Mouse (Mus musculus) gonadal fat pad, adult 2 months (tissue): Measurements from ENCODE around the gene Blnk. TPM values are rescaled to one million over a fixed set of nuclear protein-coding genes. Genes with fewer than 3 reads are reported as not detected.
A peak's percentile ranks its signal among the peaks of the same experiment; 100 is the strongest.

Experiments
- DNase-seq: peaks from one replicate; pipeline ENCODE4 v3.0.0-alpha.2; 2012; ENCODE audit warnings: low read depth
- polyA plus RNA-seq: library from polyadenylated mRNA; depleted of rRNA; stranded (reverse); fragments of >200 nt; gene quantifications from 2 replicates; pipeline ENCODE4 v1.2.3, GENCODE M21; 2012; rRNA removed

Blnk gene
- polyA plus RNA-seq = 12.1 and 19.6 TPM in 2 replicates

DNA sequence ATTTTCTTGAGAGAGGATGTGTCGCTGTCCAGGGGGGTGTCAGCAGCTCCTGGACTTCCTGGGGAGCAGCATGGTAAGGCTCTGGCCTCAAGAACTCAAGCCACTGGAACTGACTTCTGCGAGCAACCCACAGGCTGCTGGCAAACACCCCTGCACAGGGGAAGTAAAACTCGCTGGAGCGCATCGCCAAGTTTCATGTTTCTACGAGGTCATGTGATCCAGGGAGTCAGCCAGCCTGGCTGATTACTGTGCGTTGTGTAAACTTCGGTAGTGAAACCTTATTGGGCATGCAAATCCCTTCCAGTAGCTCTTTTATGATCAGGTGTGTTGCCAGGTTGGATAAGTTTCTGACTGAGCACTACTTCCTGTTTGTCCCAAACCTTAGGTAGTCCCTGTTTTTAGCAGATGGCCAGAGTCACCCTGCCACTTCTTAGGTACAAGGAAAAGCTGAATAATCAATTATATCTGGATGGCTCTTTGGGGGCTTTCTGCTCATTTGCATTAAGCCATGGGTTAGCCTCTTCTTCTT, at the start of gene Blnk:
Gene Blnk (minus strand): TSS at position 479 of the 529 bp plus-strand sequence.
- DNase-seq = peak; percentile 94

DNA sequence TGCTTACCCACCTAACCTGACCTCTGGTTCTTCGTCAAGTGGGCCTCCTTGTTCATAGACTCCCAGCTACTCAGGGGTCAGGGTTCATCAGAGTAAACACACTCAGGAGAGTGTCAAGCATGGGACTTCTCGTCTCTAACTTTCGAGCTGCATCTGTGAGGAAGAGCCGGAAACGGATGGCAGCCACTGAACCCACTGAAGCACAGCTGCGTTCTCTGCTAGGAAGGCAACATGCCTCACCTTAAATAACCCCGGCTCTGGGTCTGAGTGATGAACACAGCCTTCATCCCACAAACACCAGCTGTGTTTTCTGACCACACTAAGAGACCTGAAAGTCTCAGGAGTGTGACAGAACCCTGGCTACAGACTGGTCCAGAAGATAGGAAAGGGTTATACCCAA, 44.8 kb upstream of the Blnk start:
- no peak for DNase-seq

DNA sequence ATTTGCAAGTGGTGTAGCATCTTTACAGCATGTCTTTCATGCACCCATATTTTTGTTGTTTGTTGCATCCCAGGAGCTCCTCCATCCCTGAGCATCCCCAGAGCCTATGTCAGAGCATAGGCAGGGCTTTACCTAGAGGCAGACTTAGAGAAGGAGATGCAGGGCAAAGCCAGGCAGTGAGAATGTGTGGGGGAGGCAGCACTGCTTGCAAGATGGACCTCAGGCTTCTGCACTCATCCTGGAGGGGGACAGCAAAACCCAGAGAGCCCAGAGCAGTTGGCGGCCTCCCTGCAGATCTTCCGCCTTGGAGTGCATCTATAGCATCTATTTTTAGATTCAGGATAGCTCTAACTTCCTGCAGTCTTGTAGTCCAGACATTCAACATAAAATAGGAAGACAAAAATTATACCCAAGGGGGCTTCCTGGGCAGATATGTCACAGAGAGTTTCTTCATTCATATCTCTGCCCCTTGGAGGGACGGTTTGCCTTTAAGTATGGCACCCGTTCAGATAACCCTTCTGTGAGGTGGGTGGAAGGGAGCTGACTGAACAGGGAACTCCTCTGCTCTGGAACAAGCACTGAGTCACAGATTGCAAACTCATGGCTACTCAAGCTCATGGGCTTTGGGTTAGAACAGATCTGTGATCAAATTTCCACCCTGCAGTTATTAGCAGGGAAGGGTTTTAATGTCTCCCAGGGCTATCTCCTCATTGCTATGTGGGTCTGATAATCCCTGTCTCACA, 41.6 kb upstream of the Blnk start:
- no peak for DNase-seq

DNA sequence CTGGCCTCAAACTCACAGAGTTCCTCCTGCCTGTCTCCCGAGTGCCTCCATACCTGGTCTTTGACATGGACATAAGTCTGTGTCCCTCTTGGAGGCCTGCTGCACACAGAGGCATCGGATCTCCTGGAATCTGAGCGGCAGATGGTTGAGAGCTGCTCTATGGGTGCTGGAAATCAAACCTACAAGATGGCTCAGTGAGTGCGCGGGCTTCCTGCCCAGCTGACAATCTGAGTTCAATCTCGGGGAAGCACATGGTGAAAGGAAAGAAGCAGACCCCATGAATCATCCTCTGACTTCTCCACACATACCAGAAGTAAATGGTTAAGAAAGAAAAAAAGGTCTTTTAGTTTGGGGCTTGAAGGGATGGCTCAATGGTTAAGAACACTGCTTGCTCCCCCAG, 37.5 kb upstream of the Blnk start:
- DNase-seq = no peak

DNA sequence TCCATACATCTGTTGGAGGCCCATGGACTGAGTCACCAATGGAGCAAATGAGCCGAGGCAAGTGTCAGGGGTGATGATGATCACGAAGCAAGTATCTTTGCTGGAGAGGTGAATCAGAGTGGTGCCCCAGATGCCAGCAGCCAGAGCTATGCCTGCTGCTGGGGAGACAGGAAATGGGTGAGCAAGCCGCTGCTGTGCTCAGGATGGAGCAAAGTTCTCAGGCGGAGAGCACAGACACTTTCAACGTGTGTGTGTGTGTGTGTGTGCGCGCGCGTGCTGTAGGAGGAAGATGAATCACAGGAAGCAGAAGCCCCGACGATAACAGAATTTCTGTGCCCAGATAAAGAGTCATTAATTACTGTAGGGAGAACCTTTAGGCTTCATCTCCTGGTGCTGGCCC, 36.7 kb upstream of the Blnk start:
- no peak for DNase-seq

DNA sequence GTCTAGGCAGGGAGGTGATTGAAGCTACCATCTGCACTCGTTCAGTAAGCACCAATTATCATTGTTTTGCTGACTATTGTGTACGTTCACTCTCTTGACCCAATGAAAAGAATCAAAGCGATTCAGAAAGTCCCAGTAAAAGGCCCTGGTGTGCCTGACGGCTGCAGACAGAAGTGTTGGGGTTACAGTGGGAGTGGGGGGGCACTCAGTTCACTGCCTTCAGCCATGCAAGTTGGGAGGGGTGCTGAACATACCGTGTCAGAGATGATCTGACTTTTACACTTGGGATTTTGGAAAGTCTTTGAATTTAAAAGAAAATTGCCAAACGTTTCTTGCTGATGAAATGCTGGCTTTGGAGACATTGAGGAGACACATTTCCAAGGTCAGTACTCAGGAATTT, 35.8 kb upstream of the Blnk start:
- DNase-seq = no peak

DNA sequence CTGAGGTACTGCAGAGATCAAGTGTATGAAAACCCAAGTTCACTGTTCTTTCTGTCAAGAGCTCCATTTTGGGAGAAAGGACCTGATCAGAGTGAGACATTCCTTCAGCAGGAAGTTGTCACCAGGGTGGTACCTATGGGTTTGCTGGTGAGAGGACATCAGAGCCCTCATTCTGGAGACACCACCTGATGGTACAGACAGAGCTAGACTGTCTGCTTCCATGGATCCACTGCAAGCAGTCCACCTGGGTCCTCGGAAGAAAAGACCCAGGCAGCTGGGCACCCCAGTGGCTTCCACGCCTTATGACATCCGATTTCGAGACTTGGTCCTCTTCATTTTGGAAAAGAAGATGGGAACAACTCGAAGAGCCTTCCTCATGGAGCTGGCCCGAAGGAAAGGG, 34.9 kb upstream of the Blnk start, which contains the start of gene Dntt:
Gene Dntt (plus strand): TSS at position 57 of the 400 bp plus-strand sequence.
- no peak for DNase-seq

DNA sequence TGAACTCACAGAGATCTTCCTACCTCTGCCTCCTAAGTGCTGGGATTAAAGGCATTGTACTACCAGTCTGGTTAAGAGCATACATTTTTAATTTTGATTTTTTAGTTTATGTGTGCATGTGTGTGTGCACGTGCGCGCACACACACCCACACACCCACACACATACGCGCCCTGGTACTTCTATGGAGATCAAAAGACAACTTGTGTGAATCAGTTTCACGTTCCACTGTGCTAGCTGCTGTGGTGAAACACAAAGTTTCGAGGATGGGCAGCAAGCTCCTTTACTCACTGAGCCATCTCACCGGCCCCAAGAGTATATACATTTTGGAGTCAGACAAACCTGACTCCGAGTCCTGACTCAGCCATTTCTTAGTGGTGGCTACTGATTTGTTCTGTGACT, 33.3 kb upstream of the Blnk start:
- DNase-seq = no peak

DNA sequence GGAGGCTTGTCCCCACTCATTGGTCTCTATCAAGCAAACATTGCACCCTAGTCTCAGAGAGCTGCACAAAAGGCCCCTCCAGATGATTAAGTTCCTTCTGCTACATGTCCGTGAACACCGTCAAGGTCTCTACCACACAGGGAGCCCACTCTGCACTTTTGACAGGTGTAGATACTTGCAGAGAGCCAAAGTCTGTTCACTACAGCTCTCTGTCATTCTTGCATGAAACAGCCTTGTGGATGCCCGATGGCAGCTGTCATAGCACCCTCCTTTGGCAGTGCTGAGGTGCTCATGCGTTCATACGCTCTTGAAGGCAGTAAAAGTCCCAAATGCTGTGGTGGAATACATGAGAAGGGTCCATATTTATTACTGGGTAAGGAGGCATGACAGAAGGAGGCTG, 32.7 kb upstream of the Blnk start:
- no peak for DNase-seq

DNA sequence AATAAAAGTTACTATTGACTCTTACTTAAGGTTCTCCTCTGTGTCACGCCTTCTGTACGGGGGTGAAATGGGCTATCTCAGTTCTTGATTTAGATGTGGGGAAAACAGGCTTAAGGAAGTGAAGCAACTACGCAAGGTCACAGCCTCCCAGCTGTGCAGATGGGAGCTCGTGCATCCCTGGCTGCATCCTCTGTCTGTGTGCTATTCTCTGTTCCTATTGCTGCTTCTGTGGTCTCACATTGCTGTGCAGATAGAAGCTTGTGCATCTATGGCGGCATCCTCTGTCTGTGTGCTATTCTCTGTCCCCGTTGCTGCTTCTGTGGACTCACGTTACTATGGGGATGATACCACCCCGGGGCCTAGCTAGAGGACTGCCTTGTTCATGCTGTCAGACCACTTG, 32.2 kb upstream of the Blnk start:
- no peak for DNase-seq

DNA sequence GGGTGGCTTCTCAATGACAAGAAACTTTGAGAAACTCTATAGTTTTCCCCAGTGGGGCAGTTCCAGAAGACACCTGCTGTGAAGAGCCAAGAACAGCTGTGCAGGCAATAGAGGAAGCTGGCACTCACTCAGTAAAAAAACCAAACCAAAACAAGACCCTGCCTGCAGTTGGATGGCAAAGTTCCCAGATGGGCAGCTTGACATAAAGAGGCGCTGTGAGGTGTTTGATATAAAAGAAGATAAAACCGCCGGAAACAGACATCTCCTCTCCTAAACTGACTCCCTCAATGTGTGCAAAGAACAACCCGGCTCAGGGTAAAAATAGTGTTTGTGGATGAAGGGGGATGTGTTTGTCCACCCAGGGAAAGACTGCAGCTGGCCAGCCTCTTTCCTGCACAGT, 27.9 kb upstream of the Blnk start:
- DNase-seq = no peak

DNA sequence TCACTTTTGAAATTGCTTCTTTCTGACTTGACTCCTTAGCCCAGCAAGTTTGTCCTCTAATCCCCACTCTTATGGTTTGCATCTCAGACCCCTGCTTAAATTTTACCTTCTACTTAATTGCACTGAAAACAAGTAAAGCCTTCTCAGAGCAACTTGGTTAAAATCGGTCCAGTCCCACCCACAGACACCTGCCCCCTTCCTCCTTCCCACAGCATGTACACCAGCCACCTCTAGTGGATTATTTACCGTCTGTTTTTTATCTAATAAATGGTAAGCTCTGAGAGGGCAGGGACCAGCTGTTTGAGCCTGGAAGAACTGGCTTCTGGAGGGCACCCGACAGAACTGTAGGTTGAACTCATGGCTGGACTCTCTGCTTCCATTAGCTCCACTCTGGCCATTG, 26.2 kb upstream of the Blnk start:
- DNase-seq = no peak

DNA sequence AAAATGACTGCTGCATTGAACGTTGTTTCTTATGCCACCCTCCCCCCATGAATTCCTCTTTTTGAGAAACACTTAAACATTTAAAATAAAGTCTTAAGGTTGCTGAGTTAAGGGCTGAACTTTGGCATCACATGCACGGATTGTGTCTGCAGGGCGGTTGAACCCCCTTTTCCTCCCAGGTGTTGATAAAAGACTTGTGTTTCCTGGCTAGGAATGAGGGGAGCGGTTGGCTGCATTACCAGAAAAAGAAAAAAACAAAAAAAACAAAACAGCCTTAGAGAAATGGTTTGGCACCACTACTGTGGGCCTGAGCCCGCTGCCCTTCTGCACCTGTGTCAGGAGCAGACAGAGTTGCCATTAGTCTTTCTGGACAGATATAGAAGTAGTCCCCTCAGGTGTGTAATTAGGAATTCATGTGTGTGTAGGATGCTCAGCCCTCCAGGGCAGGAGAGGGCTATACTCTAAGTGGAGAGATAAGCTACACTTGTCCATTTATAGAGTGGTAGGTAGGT, 24.9 kb upstream of the Blnk start:
- DNase-seq = no peak

DNA sequence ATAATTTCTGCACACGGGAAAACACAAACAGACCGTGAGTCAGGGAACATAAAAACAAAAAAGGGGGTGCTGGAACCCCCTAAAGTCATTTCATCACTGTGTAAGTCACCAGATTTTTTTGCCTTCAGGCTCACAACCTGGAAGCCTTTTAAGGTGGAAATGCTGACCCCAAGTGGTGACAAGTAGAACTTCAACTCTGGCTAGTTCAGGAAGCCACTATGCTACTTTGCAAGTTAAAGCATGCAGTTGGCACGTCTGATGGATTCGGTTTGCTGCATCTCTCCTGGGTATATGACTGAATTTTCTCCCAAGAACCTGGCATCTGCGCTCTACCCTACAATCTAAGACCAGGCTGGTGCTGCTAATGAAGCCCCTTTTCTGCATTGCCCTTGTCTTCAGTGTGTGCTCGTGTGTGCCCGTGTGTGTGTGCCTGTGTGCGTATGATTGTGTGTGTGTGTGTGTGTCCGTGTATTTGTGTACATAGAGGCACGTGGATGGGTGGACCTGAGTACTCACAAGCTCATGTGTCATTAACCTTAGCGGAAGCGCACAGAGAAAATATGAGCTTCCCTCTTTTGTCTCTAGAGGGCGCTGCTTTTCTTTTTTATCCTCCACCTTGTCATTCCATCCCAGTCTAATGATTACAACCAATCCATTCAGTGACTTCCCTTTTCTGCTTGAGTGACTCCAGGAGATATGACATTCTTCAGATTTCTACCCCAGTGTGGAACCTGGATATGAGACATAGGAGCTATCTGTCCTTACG, 21.8 kb upstream of the Blnk start:
- no peak for DNase-seq

DNA sequence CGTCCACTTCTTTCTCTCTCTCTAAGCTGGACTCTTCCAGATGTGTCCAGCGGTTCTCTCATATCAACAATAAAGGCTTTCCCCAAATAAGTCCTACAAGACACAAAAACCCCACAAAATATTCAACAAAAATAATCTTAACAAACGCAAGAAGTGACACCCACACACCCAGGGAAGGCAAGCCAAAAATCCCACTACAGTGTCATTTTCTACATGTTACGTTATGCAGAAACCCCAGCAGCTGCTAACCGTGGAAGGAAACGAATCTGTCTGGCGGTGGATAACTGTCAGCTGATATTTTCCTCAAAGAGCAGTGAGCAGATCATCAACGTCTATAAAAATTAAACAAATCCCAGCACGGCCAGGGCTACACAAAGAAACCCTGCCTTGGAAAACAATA, 19.7 kb upstream of the Blnk start:
- DNase-seq = no peak

DNA sequence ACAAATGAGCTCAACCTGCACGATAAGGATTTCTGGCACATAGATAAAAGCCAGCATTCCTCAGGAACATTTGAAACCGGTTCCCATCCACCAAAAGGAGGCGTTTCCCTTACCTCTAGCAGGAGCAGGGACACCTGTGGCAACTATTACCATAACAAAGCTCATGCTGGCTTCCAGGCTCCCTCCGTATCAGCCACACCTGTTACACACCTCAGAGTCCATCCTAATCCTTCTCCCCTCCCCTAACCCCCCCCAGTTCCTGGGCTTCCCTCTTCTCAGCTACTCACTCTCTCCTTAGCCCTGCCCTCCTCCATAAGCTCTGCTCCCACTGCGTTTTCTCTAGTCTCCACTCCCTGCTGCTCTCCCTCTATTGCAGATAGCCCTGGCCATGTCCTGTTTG, 19.3 kb upstream of the Blnk start:
- no peak for DNase-seq

DNA sequence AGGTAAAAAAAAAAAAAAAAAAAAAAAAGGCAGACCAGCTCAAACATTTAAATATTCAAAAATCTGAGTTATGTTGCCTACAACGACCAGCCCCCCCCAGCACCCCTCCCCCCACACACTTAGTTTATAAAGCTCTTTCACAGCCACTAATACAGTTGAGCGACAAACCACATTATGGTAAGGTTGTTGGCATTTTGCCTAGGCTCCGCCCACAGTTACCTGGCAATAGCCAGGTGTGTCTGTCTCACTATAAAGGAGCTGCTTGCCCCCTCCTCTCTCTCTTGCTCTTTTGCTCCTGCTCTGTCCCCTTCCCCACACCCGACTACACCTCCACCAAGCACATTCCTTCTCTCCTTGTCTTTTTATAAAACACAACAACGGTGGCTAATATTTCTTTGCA, 17.3 kb upstream of the Blnk start:
- DNase-seq = no peak

DNA sequence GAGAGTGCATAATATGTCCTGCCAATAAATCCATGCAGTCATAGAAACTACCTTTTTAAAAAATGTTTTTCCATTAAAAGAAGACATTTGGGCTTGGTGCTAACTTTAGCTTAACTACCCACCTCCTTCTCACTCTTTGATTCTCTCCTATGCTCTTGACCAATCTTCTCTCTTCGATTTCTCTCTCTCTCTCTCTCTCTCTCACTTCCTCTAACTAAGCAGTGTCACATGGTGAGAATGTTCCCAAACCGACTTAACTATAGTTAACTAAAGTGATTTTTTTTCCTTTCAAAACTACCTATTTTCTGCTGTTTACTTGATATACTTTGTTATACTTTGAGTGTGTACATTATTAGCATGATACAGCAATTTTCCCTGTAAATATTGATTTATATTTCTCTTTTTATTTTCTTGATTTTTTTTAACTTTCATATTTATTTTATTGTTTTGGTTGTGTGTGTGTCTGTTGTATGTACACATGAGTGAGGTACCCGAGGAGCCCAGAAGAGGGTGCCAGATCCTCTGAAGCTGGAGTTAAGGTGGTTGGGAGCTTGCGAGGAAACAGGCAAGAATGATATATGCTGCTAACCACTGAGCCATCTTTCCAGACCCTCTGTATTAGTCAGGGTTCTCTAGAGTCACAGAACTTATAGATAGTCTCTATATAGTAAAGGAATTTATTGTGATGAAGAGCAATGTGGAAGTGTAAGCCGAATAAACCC, 14.5 kb upstream of the Blnk start:
- no peak for DNase-seq

DNA sequence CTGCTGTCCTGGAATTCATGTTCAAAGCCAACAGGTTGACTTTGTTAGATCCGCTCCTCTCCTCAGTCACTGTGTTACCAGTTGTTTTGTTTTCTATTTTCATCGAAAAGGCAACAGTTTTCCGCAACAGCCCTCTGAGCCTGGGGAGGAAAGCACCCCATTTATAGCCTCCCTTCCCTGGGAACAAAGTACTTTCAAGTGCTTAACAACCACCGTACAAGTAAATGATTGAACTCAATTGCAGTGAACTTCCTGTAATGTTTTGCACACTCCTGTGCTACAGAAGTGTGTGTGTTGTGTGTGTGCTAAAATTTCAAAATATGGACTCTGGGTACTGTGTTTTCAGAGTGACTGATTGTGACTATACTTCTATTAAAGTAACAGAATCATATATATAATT, 13.4 kb upstream of the Blnk start:
- DNase-seq = no peak

DNA sequence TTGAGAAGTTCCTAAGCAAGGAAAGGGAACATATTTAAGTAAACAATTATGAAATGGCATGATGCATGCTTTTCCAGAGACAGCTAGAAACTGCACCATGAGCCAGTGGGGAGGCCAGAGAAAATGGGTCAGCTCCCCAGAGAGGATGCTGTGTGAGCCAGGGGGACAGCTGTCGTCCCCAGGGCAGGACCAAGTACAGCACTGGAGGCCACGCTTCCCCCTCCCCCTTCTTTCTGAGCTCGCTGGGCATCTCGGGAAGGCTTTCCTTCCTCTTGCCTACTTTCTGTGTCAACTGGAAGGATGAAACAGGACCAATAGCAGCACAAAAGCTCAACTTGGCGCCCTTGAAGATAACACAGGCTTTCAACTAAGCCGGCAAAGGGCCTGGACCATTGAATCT, 13.0 kb upstream of the Blnk start:
- no peak for DNase-seq

DNA sequence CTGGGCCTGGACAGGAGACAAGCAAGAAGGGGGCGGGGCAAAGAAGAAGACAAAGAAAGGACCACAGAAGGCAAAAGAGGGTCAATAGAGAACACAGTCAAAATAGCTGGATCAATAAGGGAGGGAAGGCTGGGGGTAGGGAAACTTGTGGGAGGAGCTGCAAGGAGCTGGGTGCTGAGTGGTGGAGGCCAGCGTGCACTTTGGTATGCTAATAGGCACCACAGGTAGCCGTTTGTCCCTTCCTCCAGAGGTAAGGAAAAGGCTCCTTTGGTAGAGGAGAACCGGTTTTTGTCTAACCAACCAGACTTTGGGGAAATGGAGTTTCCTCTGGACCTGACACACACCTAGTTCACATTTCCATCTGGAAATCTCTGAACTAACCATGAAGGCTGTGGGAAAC, 12.3 kb upstream of the Blnk start:
- DNase-seq = no peak

DNA sequence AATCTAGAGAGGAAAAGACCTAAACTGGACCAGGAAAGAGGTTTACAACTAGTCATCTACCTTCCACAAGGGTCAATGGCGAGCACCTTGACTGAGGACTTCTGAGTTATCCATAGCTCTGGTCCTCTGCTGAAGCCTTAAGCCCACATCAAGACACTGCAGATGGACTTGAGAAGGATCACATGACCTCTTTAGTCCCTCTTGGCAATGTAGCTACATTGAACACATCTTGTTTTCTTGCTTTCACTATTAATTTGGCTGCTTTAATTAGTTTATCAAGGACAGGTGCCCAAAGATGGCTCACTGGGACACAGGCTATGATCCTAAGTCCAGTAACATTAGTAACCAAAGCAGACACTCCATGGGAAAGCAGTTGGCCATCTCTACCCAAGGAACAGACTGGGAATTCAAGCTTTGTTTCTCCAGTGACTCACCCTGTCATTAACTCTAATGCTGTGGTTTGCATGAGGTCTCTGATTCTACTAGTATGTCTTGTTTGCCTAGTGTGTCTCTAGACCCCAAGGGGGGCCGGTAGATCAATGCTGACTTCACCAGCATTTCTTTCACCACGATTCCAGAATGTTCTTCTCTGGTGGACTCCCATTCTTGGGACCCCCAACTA, 9.5 kb upstream of the Blnk start:
- no peak for DNase-seq
